Mouse (Mus musculus) right cerebral cortex, adult 2 months (tissue): Measurements from ENCODE around the gene Zfp598.
"Not testable (repeated sequence)": the region's sequence is repeated elsewhere in the genome, so short reads cannot be mapped to it uniquely, and the experiment has no call there.

ENCODE experiments used
- DNase-seq, 2 experiments: peaks; one replicate each; pipeline ENCODE4 v3.0.0; 2021 to 2022; ENCODE audit warnings: low spot score in 2 of 2

Zfp598 gene

GRCm38 (mm10) chr17:24720616-24721015 lies 51.1 kb downstream of the Zfp598 start:
- DNase-seq: peak in 1 of 2 experiments; percentile 13

- DNase-seq: not testable (repeated sequence)
Observed at GRCm38 (mm10) chr17:24721383-24721955, 52.0 kb downstream of the Zfp598 start.

GRCm38 (mm10) chr17:24722220-24722924 lies 52.9 kb downstream of the Zfp598 start:
- DNase-seq: no peak

GRCm38 (mm10) chr17:24723122-24723880 lies 53.8 kb downstream of the Zfp598 start:
- DNase-seq: no peak

- DNase-seq: no peak
Observed at GRCm38 (mm10) chr17:24723881-24724180, 54.3 kb downstream of the Zfp598 start.

- peak; percentile 98 for DNase-seq
Observed at GRCm38 (mm10) chr17:24724184-24724583, 54.7 kb downstream of the Zfp598 start, which contains the start of gene Ndufb10. TSS of gene Ndufb10 (minus strand) at chr17:24724478.

GRCm38 (mm10) chr17:24725637-24726390 lies 56.3 kb downstream of the Zfp598 start:
- DNase-seq: no peak

- DNase-seq: no peak
Observed at GRCm38 (mm10) chr17:24727618-24728017, 58.1 kb downstream of the Zfp598 start, which contains the start of gene Rpl3l. TSS of gene Rpl3l (plus strand) at chr17:24727820.

- DNase-seq: no peak
Observed at GRCm38 (mm10) chr17:24728184-24728583, 58.7 kb downstream of the Zfp598 start.

- DNase-seq: no peak
Observed at GRCm38 (mm10) chr17:24729067-24729466, 59.6 kb downstream of the Zfp598 start.

GRCm38 (mm10) chr17:24730787-24731186 lies 61.3 kb downstream of the Zfp598 start:
- DNase-seq: no peak
